13 mouse cellular contexts compared by ENCODE assay signal in genomic region chr11:90521040-90521439, GRCm38 (mm10).
DNase-seq lines count a peak whose midpoint lies in the region; ATAC-seq lines count a peak whose summit lies in the region.
"Had no signal": no experiment of that assay in that cellular context is flagged by ENCODE, and none has a peak within 500 bp of the region (broad histone marks: within the 10 kb centered on the region; RNA-seq: fewer than 3 reads in every experiment).

No protein-coding gene starts in this region.

- H3K9ac ChIP-seq in embryonic facial prominence, embryonic 14.5 days (ENCODE audit: low read depth, low read length) = no peak overlapping the region
- no peak overlapping the region for H3K9ac ChIP-seq in midbrain, embryonic 15.5 days

- no peaks in the 10 kb centered on the region for H3K4me1 ChIP-seq in embryonic facial prominence, embryonic 14.5 days (ENCODE audit: control insufficient read depth, insufficient read depth, low read length)
- peaks cover 12% of the 10 kb centered on the region for H3K4me1 ChIP-seq in midbrain, embryonic 15.5 days

- H3K4me3 ChIP-seq in embryonic facial prominence, embryonic 14.5 days (ENCODE audit: low read depth, low read length) = no peak overlapping the region
- H3K4me3 ChIP-seq in midbrain, embryonic 15.5 days = no peak overlapping the region

- intact Hi-C loops in left cerebral cortex, postnatal 14 days (cut with DNase I) = no loop called here
- intact Hi-C loops in left cerebral cortex, postnatal 10 days (cut with DNase I) = no loop called here

- WGBS in embryonic facial prominence, embryonic 14.5 days = 56% methylated on average over 8 of the region's 8 CpGs
- WGBS in midbrain, embryonic 15.5 days = 39% methylated on average over 8 of the region's 8 CpGs

- no peaks in the 10 kb centered on the region for H3K9me3 ChIP-seq in embryonic facial prominence, embryonic 14.5 days (ENCODE audit: control insufficient read depth, low read length)
- no peaks in the 10 kb centered on the region for H3K9me3 ChIP-seq in midbrain, embryonic 15.5 days

- no peak overlapping the region for H3K27ac ChIP-seq in embryonic facial prominence, embryonic 14.5 days (replicated peaks; ENCODE audit: low read depth, low read length)
- peak overlapping the region; percentile 12; the same call in 1 of the 2 replicates for H3K27ac ChIP-seq in midbrain, embryonic 15.5 days

- no peak overlapping the region for H3K4me2 ChIP-seq in embryonic facial prominence, embryonic 14.5 days (ENCODE audit: low read depth, low read length)
- H3K4me2 ChIP-seq in midbrain, embryonic 15.5 days = no peak overlapping the region
- H3K4me2 ChIP-seq: liver, embryonic 11.5 days had no signal

- H3K27me3 ChIP-seq in embryonic facial prominence, embryonic 14.5 days (replicated peaks; ENCODE audit: control insufficient read depth, insufficient read depth, low read length) = no peaks in the 10 kb centered on the region
- H3K27me3 ChIP-seq in midbrain, embryonic 15.5 days (replicated peaks) = no peaks in the 10 kb centered on the region

- DNase-seq in frontal cortex, postnatal 10 days (ENCODE audit: low spot score in 2 of 2) = no peak
- DNase-seq in left cerebral cortex, postnatal 14 days (ENCODE audit: low spot score in 2 of 2) = peak; percentile 30 to 58
- no peak for DNase-seq in left cerebral cortex, postnatal 10 days (ENCODE audit: extremely low spot score in 1 of 2, low spot score in 2 of 2)
- peak; percentile 55 for DNase-seq in embryonic facial prominence, embryonic 14.5 days (ENCODE audit: low spot score)
- DNase-seq in ovary, postnatal 14 days (ENCODE audit: low spot score) = no peak
- no peak for DNase-seq in kidney, adult 11 months
- DNase-seq: cerebellum, adult 8-10 months; kidney, postnatal 14 days; thymus, adult 18-20 months had no signal

- peaks cover 14% of the 10 kb centered on the region for H3K36me3 ChIP-seq in embryonic facial prominence, embryonic 14.5 days (ENCODE audit: control insufficient read depth, insufficient read depth, low read length)
- no peaks in the 10 kb centered on the region for H3K36me3 ChIP-seq in midbrain, embryonic 15.5 days (replicated peaks)

- ATAC-seq in frontal cortex, adult (ENCODE audit: low TSS enrichment) = peak; percentile 98
- peak; percentile 62; the same call in 1 of the 2 replicates for ATAC-seq in embryonic facial prominence, embryonic 14.5 days (ENCODE audit: low read depth)
- 0 out of 2 replicates have a peak, but pooled peaks have one; percentile 45 for ATAC-seq in midbrain, embryonic 15.5 days (replicated peaks)
- ATAC-seq: inflammation-experienced regulatory T-cells, adult 6 months had no signal

Comparison
In these comparisons a context has a peak if more than half of its experiments do, and no peak if none do; other contexts are left out.
1. DNase-seq: peak in left cerebral cortex, postnatal 14 days (2 of 2) and embryonic facial prominence, embryonic 14.5 days (single experiment); none in frontal cortex, postnatal 10 days (0 of 2), left cerebral cortex, postnatal 10 days (0 of 2), ovary, postnatal 14 days (single experiment) and kidney, adult 11 months (single experiment).
2. ATAC-seq: peak in every context shown above with its lines; median percentile 98 in frontal cortex, adult; 62 in embryonic facial prominence, embryonic 14.5 days; 45 in midbrain, embryonic 15.5 days.